Mouse (Mus musculus) frontal cortex, adult 2 months (tissue): ENCODE data around the gene Morc1. TPM values are rescaled to one million over a fixed set of nuclear protein-coding genes. Genes with fewer than 3 reads are reported as not detected.

Experiments used
- DNase-seq, 2 experiments: peaks; one replicate each; pipeline ENCODE4 v3.0.0; 2022; ENCODE audit warnings: low spot score in 1 of 2; ENCODE audit errors: extremely low spot score in 1 of 2
- polyA plus RNA-seq: library from polyadenylated mRNA; depleted of rRNA; stranded (reverse); fragments of >200 nt; gene quantifications from 2 replicates; pipeline ENCODE4 v1.2.3, GENCODE M21; 2012; rRNA removed

The Morc1 gene
- 0.06 and 0.14 TPM in 2 replicates for polyA plus RNA-seq

DNA sequence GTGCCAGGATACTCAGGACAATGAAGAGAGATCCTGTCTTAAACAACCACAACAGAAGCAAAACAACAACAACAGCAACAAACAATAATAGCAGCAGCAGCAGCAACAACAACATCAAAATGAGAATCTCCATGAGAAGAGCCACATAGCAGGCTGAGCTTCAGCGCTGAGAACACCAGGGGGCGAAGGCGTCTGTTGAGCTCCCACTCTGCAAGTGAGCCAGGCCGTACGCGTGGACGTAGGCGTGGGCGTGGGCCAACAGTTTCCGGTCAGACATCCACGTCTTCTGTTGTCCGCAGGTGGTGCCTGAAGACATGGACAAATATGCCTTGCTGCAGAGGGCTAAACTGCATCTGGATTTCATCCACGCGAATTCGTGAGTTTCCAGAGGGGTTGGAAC, at the start of gene Morc1:
TSS of gene Morc1 (plus strand) at position 211 of the 400 bp plus-strand sequence.
- no peak for DNase-seq

DNA sequence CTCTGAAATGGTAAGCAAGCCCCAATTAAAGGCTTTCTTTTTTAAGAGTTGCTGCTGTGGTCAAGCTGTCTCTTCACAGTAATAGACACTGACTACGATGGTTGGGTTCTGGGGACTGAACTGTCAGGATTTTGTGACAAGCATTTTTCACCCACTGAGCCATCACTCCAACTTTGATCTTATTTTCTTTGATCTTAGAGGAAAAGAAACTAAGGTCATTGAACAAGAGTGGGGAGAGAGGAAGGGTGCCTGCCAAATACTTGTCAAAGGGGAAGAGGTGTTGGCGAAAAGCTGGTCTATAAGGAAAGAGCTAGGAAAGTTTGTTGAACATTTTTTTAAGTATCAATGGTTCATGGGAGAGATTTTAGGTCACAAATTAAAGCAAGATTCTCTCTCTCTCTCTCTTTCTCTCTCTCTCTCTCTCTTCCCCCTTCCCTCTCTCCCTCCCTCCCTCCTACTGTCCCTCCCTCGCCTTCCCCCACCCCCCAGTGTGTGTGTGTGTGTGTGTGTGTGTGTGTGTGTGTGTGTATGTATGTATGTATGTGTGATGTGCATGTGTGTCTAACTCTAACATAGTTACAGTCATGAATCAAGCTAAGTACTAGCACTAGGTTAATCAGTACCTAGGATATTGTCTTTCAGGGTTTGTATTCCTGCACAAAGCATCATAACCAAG, 47.3 kb upstream of the Morc1 start:
- DNase-seq, result no peak

DNA sequence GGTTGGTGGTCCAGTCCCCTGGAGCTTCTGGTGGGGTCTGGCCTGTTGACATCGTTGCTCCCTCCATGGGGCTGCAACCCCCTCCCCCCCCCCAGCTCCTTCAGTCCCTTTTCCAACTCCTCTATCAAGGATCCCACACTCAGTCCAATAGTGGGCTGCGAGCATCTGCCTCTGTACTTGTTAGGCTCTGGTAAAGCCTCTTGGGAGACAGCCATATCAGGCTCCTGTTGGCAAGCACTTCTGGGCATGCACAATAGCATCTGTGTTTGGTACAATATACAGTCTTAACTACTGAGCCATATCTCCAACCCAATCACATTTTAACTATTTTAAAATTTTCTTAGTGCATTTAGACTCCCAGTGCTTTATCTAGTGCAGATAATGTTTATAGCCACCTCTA, 44.1 kb upstream of the Morc1 start:
- DNase-seq, result no peak

DNA sequence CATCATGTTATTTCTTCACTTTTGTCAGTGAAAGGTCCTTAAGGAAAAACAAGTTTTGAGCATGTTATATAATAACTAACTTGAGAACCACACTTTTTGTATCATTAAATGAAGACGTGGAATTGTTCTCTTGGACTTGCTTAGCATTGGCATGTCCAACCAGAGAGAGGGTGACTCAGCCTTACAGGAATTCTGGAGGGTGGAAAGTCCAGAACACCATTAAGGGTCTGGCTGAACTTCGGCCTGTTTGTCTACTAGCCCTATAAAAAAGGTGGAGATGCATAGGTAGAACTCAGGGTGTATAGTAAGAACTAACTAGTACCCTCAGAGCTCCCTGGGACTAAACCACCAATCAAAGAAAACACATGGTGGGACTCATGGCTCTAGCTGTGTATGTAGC, 35.8 kb upstream of the Morc1 start:
- DNase-seq, result no peak

DNA sequence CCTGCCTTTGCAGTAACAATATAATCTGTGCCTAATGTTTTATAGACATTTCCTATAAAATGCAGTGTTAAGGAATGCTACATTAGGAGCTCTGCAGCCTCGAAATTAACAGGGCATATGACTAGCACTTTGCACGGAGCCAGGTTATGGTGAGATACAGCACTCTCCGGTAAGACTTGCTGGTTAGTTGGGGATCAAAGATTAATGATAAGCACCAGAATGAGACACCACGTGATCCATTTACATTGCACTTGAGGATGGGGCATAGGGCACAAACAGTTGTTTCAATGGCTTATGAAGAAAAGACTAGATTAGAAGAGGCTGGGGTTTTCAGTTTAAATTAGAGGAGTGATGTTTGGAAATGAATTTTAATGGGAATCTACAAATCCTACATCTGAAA, 28.1 kb upstream of the Morc1 start:
- no peak for DNase-seq

DNA sequence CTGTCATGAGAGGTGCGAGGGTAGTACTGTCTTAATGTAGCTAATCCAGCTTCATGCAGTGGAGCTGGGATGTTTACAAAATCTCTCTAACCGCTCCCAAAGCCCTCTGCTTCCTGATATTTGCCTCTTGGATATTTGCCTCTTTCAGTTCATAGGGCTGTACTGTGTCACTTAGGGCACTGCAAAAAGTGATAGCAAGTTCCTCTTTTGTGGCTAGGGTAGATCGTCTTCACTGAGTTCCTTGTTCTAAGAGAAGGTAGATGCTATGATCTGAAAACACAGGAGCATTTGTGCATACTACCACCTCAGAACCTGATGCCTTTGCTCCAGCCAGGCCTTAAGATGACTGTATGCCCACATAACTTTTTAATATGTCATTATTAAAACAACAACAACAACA, 27.6 kb upstream of the Morc1 start:
- DNase-seq, result no peak

DNA sequence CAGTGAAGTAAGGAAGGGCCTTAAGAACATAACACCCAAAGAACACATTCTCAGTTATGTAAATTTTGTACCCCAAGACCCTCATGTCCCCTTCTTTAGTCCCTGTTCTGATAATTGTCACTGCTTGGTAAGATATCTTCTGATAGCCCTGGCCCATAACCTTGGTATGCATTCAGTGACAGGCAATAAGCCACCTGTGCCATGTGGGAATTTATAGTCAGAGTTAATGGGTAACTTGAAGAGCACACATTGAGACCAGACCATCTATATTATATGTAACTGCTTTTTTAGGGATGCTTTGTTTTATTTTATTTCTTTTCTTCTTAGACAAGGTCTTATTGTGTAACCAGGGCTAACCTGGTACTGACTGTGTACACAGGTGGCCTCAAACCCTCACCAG, 27.0 kb upstream of the Morc1 start:
- DNase-seq, result no peak

DNA sequence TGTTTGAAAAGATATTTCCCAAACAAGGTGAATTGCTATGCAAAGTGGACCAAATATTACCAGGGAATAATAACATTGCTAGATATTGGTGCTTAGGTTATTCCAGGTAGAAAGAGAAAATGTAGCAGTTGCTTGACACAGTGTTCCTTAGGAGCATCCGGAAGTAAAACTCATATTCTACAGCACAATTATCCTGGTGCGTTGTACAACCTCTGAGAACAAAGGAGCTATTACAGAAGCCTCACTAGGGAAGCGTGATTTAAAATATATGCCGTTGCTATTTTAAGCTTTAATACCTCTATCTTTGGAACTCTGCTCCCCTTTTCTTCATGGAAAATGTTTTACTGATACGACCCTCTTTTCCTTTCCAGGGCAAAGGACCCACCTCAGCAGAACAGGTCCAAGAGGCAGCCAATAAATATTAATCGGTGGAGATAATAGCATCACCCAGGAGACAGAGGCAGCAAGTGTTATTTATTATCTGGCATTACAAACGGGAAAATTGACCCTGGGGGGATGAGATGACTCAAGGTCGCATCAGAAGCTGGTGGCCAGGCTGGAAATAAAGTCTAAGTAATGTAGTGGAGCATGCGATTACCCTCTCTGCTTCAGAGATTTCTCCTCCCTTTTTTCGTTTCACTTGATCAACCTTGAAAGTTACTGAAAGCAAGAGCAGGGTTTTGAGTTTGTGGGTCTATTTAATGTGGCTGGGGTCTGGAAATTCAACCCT, 25.2 kb upstream of the Morc1 start:
- no peak for DNase-seq

DNA sequence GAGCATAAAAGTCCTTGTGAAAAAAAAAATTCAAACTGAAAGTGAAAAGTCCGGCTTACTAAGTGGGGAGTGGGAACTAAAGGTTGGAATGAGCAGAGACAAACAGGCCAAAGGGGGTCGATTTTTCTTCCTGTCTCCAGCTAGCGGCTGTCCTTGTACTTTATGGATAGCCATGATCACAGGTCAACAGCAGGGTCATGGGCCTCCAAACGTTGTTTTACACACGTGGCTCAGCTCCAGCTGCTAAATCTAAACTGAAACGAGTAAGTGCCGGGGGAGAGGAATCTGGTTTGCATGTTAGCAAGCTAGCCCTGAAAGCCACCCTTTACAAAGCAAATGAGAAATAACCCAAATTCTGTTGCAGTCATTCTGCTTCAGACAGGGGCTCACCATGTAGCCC, 21.5 kb upstream of the Morc1 start:
- no peak for DNase-seq

DNA sequence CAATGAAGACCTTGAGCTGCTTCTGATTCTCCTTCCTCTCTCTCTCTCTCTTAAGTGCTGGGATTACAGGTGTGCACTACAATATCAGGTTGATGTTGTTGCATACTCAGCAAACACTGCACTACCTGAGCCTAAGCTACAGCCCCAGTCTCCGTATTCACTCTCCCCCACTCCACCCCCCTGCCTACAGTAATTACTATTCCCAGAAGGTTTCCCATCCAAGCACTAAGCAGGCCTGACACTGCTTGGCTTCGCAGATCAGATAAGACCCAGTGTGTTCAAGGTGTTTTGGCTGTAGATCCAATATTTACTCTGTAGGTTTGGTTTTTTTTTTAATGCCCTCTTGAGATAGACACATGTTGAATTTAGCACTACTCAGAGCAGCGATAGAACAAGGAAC, 20.9 kb upstream of the Morc1 start:
- no peak for DNase-seq

DNA sequence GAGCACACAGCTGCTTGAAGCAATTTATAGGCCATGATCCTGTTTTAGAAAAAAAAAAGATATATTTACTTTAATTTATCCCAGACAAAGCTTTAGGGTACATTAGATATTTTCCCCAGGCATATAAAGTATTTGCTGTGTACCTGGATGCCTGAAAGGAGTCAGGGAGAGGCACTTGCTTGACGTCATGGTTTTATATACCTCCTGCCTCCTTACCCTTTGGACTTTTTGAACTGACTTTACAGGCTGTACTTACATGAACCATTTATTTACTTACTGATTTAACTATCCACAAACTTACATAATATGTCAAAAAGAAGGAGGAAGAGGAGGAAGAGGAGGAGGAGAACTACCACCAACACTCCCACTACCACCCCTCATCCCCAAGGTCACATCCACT, 18.8 kb upstream of the Morc1 start, which contains the start of gene Gm5485:
TSS of gene Gm5485 (minus strand) at position 171 of the 400 bp plus-strand sequence.
- no peak for DNase-seq

DNA sequence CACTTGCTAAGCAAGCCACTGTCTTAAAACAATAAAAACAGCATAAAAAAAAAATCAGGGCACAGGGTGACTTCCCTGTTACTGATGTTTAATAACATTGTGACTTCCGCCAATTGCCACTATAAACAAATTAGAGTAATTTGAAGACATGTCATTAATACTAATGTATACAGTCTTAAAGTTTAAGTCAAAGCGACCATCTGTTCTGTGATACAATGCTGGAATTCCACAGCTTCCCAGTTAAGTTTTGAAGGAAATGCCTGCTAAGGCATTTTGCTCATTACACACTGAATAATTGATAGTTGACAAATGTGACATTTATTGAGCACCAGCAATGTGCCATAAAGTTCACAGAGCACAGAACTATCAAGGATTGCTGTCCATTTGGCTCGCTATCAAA, 12.5 kb upstream of the Morc1 start:
- no peak for DNase-seq

DNA sequence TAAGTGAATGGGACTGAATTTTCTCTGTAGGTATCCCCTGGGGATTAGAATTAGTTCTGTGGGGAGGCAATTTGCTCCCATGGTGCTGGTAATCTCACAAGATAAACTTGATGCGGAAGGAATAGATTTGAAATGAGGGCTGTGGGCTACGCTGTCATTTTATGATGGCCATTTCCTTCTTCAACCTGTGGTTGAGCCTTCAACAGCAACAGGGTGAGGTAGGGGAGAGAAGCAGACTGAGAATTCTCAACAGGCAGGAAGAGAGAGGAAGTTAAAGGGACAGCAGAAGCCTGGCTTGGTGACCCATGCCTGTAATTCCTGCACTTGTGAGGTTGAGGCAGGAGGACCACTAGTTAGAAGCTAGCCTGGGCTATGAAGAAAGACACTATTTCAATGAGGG, 12.0 kb upstream of the Morc1 start:
- no peak for DNase-seq

DNA sequence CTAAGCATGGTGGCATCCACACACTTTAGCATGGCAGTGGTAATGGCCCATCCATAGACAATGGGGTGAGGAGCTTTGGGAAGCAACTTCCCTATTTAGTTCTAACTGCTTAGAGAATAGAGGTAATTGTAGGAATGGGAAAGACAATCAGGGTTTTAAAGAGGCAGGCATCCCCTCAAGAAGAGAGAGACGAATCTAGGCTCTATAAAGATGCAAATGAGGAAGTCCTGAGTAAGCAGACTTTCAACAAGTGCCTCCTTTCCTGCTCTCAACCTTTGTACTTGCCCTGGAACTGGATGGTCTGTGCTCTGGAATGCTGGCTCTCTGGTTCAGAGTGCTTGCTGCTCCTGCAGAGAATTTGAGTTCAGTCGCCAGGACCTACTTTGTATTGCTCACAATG, 8.5 kb upstream of the Morc1 start:
- DNase-seq, result no peak

DNA sequence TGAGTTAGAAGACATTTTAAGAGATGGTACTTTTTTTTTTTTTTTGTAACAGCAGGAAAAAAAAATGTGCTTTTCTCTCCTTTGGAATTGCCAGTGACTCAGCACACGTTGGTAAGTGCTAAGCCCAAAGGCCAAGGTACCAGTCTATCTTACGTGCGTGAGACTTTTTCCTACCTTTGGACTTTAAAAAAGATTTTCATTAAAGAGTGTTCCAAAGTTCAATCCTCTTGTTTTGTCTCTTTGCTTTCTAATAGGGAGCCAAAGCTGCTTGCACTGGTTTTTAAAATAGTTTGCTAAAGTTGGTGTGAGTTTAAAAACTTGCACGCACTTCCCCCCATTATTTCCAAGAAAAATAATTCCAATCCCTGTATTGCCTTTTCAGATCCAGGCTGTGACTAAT, 7.0 kb upstream of the Morc1 start:
- DNase-seq, result no peak

DNA sequence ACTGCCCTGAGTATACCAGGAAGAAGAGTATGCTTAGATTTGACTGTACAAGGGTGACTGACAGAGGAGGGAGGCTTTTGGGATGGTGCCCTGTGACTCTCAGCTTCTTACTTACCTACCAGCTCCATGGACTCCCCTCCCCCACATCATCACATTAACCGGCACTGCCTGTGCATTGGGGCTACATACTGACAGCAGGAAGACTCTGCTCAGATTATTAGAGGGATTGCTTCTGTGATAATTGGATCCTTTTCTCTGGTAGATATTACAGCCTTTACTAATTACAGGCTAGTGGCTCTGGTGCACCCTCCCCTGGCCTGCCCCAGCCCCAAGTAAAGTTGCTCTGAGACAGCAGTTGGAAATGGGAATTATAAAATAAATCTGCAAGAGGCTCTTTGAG, 1.6 kb upstream of the Morc1 start:
- no peak for DNase-seq

DNA sequence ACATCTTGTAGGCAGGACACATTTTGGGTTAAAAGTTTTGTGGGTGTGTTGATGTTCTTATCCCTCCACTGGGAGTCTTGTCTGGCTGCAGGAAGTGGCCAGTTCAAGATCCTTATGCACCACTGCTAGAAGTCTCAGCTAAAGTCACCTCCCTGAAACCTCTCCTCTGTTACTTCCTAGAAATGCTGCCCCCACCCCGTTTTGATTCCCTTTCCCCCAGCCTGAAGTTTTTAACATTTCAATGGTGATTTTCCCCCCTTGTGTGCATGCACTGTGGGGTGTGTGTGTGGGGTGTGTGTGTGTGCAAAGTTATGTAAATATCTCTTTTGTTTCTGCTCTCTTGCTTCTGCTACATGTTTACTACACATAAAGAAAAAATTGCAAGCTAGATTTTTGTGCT, 4.4 kb downstream of the Morc1 start:
- DNase-seq, result no peak

DNA sequence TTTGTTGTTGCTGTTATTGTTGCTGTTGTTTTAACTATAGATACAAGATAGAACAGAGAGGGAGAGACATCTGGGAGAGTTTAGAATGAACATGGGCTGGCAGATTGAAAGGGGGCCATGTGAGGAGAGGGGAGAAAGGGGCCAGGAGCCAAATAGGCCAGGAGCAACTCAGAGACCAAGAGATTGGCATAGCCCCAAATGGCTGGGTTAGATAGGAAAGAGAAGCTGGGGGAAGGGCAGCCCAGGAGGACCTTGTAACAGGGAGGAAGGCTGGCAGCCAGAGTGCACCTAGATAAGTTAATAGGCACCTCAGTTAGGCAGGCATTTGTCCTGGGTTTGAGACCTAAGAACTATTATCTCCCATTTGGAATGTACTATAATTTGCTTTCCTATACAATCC, 6.4 kb downstream of the Morc1 start:
- no peak for DNase-seq

DNA sequence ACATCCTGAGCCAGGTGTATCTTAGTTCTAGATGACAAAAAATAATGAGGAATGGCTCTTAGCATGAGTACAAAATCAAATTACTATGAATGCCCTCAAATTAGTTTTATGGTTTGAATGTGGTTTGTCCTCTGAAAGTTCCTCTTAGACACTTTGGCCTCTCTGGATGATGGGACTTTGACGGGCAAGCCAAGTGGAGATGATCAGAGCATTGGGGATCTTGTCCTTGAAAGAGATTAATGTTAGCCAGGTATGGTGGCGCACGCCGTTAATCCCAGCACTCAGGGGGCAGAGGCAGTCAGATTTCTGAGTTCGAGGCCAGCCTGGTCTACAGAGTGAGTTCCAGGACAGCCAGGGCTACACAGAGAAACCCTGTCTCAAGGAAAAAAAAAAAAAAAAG, 13.6 kb downstream of the Morc1 start:
- DNase-seq, result no peak

DNA sequence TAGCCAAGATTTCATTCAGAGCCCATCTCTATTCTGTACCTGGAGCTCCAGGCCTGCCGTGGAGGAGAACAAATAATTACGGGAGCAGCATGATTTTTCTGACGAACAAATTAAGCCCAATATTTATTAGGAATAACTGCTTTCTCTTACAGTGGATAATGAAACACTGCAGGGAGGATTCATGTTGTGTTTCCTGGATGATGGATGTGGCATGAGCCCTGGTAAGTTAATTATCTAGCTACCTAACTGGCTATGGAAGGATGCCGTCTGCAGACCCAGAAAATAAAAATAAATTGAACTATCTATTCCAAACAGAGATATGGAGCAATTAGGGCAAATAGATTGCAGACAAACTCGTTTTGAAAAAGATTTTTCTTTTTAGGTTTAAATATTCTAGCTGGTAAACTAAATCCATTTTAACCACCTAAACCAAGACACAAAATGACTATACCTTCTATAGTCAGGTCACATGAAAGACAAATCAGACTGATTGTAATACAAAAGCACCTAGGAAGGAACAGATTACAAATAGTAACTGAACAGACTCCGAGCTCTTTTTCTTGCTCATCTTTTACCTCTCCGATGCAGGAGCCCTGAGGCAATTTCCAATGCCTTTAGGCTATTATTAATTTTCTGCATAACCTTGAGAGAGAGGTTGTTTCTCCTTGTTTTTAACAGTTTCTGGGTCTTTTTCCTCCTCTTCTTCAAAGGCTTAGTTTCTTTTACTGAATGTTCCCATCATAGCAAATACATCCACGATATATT, 15.3 kb downstream of the Morc1 start:
- DNase-seq, result no peak

DNA sequence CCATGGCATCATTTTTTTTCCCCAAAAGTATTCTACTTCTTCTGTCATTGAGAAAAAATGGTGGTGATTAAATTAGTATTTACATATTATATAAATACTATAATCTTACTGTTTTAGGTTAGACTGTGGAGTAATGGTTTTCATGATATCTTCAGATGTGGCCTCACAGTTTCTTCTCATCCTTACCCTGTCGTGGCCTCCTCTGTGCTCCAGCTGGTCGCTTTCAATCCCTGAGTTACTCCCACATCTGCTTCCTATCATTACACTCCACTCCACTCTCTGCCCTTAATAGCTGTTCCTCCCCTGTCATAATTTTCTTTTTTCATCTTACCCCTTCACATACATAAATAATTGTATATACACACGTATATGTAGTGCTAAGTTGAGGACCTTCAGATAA, 22.2 kb downstream of the Morc1 start:
- DNase-seq, result no peak

DNA sequence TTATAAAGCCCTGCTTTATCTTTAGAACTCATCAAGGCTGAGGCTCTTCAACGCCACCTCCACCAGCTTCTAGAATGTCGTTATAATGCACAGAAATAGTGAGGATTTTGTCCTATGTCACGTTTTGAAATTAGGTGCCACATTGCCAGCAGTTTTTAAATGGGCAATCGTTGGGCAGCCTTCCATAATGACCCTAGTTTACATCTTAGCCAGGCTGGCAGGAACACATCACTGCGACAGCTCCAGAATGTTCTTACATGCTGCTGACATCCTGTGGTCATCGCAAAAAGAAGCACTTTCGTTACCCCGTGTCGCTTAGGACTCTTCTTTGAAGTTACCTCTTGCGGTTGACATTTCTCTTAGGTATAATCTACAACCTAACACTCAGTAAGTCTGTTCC, 42.4 kb downstream of the Morc1 start:
- no peak for DNase-seq
